In genomic region chr16:81201992-81202391, GRCm38 (mm10) we compare ENCODE assay signal across 8 mouse cellular contexts. TPM values are rescaled to one million over a fixed set of nuclear protein-coding genes. Genes with fewer than 3 reads are reported as not detected.
DNase-seq lines count a peak whose midpoint lies in the region; ATAC-seq and TF ChIP-seq lines count a peak whose summit lies in the region.

No protein-coding gene starts in this region.

- no peak overlapping the region for H3K9ac ChIP-seq in lung, postnatal 0 days (replicated peaks; ENCODE audit: low read depth)
- H3K9ac ChIP-seq in embryonic facial prominence, embryonic 12.5 days = no peak overlapping the region
- peak overlapping the region; percentile 57 for H3K9ac ChIP-seq in hindbrain, embryonic 15.5 days

- H3K9me3 ChIP-seq in lung, postnatal 0 days (ENCODE audit: low read length) = no peaks in the 10 kb centered on the region
- H3K9me3 ChIP-seq in embryonic facial prominence, embryonic 12.5 days = no peaks in the 10 kb centered on the region
- H3K9me3 ChIP-seq in hindbrain, embryonic 15.5 days = no peaks in the 10 kb centered on the region

- no peak for TF ChIP-seq EP300 in lung, postnatal 0 days (IDR thresholded peaks at IDR 0.05)

- H3K4me1 ChIP-seq in lung, postnatal 0 days (ENCODE audit: insufficient read depth, low read depth, low read length) = no peaks in the 10 kb centered on the region
- H3K4me1 ChIP-seq in embryonic facial prominence, embryonic 12.5 days = peaks cover 6% of the 10 kb centered on the region; the same call in 1 of the 2 replicates
- H3K4me1 ChIP-seq in hindbrain, embryonic 15.5 days (replicated peaks) = peaks cover 15% of the 10 kb centered on the region

- peak; percentile 53 for DNase-seq in lung, postnatal 0 days (ENCODE audit: low spot score)
- no peak for DNase-seq in lung, adult 18-20 months
- peak; percentile 93 for DNase-seq in brain, adult 2 months (ENCODE audit: low read depth, low spot score)
- peak; percentile 61 for DNase-seq in left cerebral cortex, postnatal 4 days
- peak; percentile 47 for DNase-seq in retina, postnatal 7 days (ENCODE audit: low read depth, low spot score)
- no peak for DNase-seq in gastrocnemius, postnatal 36 days

- H3K27me3 ChIP-seq in lung, postnatal 0 days (replicated peaks; ENCODE audit: insufficient read depth, low read length) = no peaks in the 10 kb centered on the region
- no peaks in the 10 kb centered on the region for H3K27me3 ChIP-seq in embryonic facial prominence, embryonic 12.5 days
- no peaks in the 10 kb centered on the region for H3K27me3 ChIP-seq in hindbrain, embryonic 15.5 days

- no peak overlapping the region for H3K4me3 ChIP-seq in lung, postnatal 0 days (ENCODE audit: low read depth, low read length)
- H3K4me3 ChIP-seq in embryonic facial prominence, embryonic 12.5 days = no peak overlapping the region
- H3K4me3 ChIP-seq in hindbrain, embryonic 15.5 days = peak overlapping the region; percentile 57

- no peak overlapping the region for H3K27ac ChIP-seq in lung, postnatal 0 days (ENCODE audit: low read length)
- H3K27ac ChIP-seq in embryonic facial prominence, embryonic 12.5 days = no peak overlapping the region
- peak overlapping the region; percentile 86 for H3K27ac ChIP-seq in hindbrain, embryonic 15.5 days (replicated peaks)

- H3K36me3 ChIP-seq in lung, postnatal 0 days (ENCODE audit: insufficient read depth, low read length) = no peaks in the 10 kb centered on the region
- H3K36me3 ChIP-seq in embryonic facial prominence, embryonic 12.5 days = no peaks in the 10 kb centered on the region
- H3K36me3 ChIP-seq in hindbrain, embryonic 15.5 days = no peaks in the 10 kb centered on the region

- intact Hi-C loops in left cerebral cortex, postnatal 4 days (cut with DNase I) = loop anchor here (5.0 kb wide), 1 partner anchor 1315 kb away; no protein-coding TSS in a partner anchor
- intact Hi-C loops in gastrocnemius, postnatal 36 days (cut with DNase I) = no loop called here

- WGBS in lung, postnatal 0 days = 12% methylated on average over 4 of the region's 4 CpGs
- 10% methylated on average over 4 of the region's 4 CpGs for WGBS in embryonic facial prominence, embryonic 12.5 days
- WGBS in hindbrain, embryonic 15.5 days = 6% methylated on average over 4 of the region's 4 CpGs

- no peak overlapping the region for H3K4me2 ChIP-seq in lung, postnatal 0 days (replicated peaks; ENCODE audit: low read depth, low read length)
- 0 out of 2 replicates have a peak overlapping the region, but pooled peaks have one; percentile 17 for H3K4me2 ChIP-seq in embryonic facial prominence, embryonic 12.5 days (replicated peaks)
- peak overlapping the region; percentile 67 for H3K4me2 ChIP-seq in hindbrain, embryonic 15.5 days

- no peak for ATAC-seq in lung, postnatal 0 days
- ATAC-seq in embryonic facial prominence, embryonic 12.5 days (ENCODE audit: insufficient number of reproducible peaks, insufficient read depth, low FRiP score, low TSS enrichment) = no peak
- ATAC-seq in hindbrain, embryonic 15.5 days (ENCODE audit: low FRiP score, low read depth) = no peak

- peak; percentile 76 for TF ChIP-seq CTCF in lung, postnatal 0 days (IDR thresholded peaks at IDR 0.05)

RNA-seq across cellular contexts. Expression of gene Ncam2, which starts 1.5 kb away (rescaled TPM):
- polyA plus RNA-seq in lung, postnatal 0 days (2015; fragmentation: Nextera tagmentation; extraction: Ambion mirVana) = 0.11 and 0.21 TPM in 2 replicates
- 3.4 and 4.1 TPM in 2 replicates for polyA plus RNA-seq in embryonic facial prominence, embryonic 12.5 days (2016; fragmentation: Nextera tagmentation; extraction: Ambion mirVana)
- 25.2 and 25.7 TPM in 2 replicates for polyA plus RNA-seq in hindbrain, embryonic 15.5 days (2015; fragmentation: Nextera tagmentation; extraction: Ambion mirVana)
- total RNA-seq in left cerebral cortex, postnatal 4 days (2021) = 10 to 100 TPM; 62.4 to 69.9 TPM
- total RNA-seq in gastrocnemius, postnatal 36 days (2021) = not detected

Comparison
In these comparisons a context has a peak if more than half of its experiments do, and no peak if none do; other contexts are left out.
1. DNase-seq: peak in lung, postnatal 0 days (single experiment), brain, adult 2 months (single experiment), left cerebral cortex, postnatal 4 days (single experiment) and retina, postnatal 7 days (single experiment); none in lung, adult 18-20 months (0 of 2) and gastrocnemius, postnatal 36 days (0 of 2).